Mouse (Mus musculus): ENCODE measurements around the gene Clba1.

- TF ChIP-seq CTCF (IDR thresholded peaks at IDR 0.05; ENCODE audit: low read depth) (no peak), EP300 (IDR thresholded peaks at IDR 0.05; ENCODE audit: low read depth) (no peak)
These were observed 34.3 kb upstream of the Clba1 start for GRCm38 (mm10) chr12:112774481-112774880.
